Mouse (Mus musculus) ES-E14 (cell line): ENCODE measurements around the gene Ephb1. TPM values are rescaled to one million over a fixed set of nuclear protein-coding genes. Genes with fewer than 3 reads are reported as not detected.

Experiments used
- DNase-seq: peaks from one replicate; pipeline ENCODE4 v3.0.0-alpha.2; 2013; ENCODE audit warnings: low read depth, low spot score
- H3K27ac ChIP-seq: 2 replicates; pipeline ENCODE4 v1.5.1; 2012; ENCODE audit warnings: low read depth, mild to moderate bottlenecking, low read length, moderate library complexity, mixed read lengths; ENCODE audit not compliant: poor library complexity, insufficient read depth, severe bottlenecking
- H3K36me3 ChIP-seq: 2 replicates; pipeline ENCODE4 v1.6.1; 2012; ENCODE audit warnings: mild to moderate bottlenecking, low read length, moderate library complexity, mixed read lengths; ENCODE audit not compliant: control insufficient read depth, poor library complexity, insufficient read depth, severe bottlenecking
- H3K4me1 ChIP-seq, 2 experiments: fragments of 150-350 bp in 1 of 2; sonication (generic) in 1 of 2; 2 replicates each; pipeline ENCODE4 v1.6.1; 2012; ENCODE audit warnings: low read length in 2 of 2, mild to moderate bottlenecking in 1 of 2, mixed read lengths in 1 of 2; ENCODE audit not compliant: control insufficient read depth in 2 of 2, insufficient read depth in 2 of 2, poor library complexity in 1 of 2
- H3K4me3 ChIP-seq, 2 experiments: fragments of 150-350 bp in 1 of 2; sonication (generic) in 1 of 2; 2 replicates each; pipeline ENCODE4 v1.5.1; 2012; ENCODE audit warnings: low read length in 2 of 2, low read depth in 1 of 2, mild to moderate bottlenecking in 1 of 2, mixed read lengths in 1 of 2; ENCODE audit not compliant: insufficient read depth in 1 of 2, poor library complexity in 1 of 2, severe bottlenecking in 1 of 2
- H3K9ac ChIP-seq: 2 replicates; pipeline ENCODE4 v1.6.1; 2012; ENCODE audit warnings: low read depth, mild to moderate bottlenecking, low read length, mixed read lengths; ENCODE audit not compliant: poor library complexity, insufficient read depth, severe bottlenecking
- H3K9me3 ChIP-seq: fragments of 150-350 bp; sonication (generic); 2 replicates; pipeline ENCODE4 v1.6.1; 2012; ENCODE audit warnings: low read depth, mild to moderate bottlenecking, low read length; ENCODE audit not compliant: control insufficient read depth, insufficient read depth
- CHD2 ChIP-seq: IDR thresholded peaks from 2 replicates; pipeline ENCODE4 v1.6.1; 2014; ENCODE audit warnings: mild to moderate bottlenecking, low read depth, low read length, inconsistent platforms
- HCFC1 ChIP-seq: IDR thresholded peaks from 2 replicates; pipeline ENCODE4 v1.6.1; 2012; ENCODE audit warnings: low read length, inconsistent platforms, borderline replicate concordance; ENCODE audit not compliant: insufficient read depth
- MAFK ChIP-seq: IDR thresholded peaks from 2 replicates; pipeline ENCODE4 v1.6.1; 2014; ENCODE audit warnings: mild to moderate bottlenecking, low read depth, low read length, inconsistent platforms; ENCODE audit not compliant: insufficient read depth
- ZC3H11A ChIP-seq: IDR thresholded peaks from 2 replicates; pipeline ENCODE4 v1.6.1; 2012; ENCODE audit warnings: low read depth, mild to moderate bottlenecking, inconsistent platforms, low read length, borderline replicate concordance
- ZNF384 ChIP-seq: IDR thresholded peaks from 2 replicates; pipeline ENCODE4 v1.6.1; 2012; ENCODE audit warnings: low read depth, low read length, inconsistent platforms
- in situ Hi-C, 2 experiments: fragments of 600-800 bp; cut with MboI; formaldehyde crosslinking; loops; one replicate each; pipeline ENCODE4 v1.15.1; 2025; ENCODE audit warnings: low sequenced_read_pairs in 2 of 2, inconsistent platforms in 1 of 2; ENCODE audit not compliant: unreplicated experiment in 2 of 2
- total RNA-seq: library from RNA; depleted of rRNA; stranded (reverse); fragments of 300-350 nt; gene quantifications from 2 replicates; pipeline ENCODE4 v1.2.3, GENCODE M21; 2012

Ephb1 gene
- total RNA-seq, 1 experiment, result 0.27 TPM

DNA sequence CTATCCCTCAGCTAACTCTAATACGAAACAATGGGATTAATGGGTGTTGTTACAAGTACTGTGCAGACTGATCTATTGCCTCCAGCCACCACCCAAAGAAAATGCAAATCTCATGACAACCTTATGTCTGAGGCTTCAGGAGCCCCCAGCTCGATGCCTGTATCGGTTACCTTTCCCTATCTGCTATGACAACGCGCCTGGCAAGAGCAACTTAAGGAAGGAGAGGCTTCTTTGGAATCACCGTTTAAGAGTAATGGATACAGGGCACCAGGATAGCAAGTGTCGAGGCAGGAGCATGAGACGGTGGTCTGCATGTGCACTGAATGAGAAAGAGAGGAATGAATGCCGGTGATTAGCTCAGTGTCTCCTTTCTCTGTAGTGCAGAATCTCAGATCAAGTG lies 32.3 kb upstream of the Ephb1 start:
- Histone ChIP-seq H3K9me3 (no peaks in the 10 kb centered on the region), H3K4me1 (no peaks in the 10 kb centered on the region), H3K9ac (no peak overlapping the region), H3K27ac (no peak overlapping the region), H3K4me3 (no peak overlapping the region), H3K36me3 (no peaks in the 10 kb centered on the region)
- in situ Hi-C loops, result no loop called here
- TF ChIP-seq CHD2 (no peak), ZNF384 (no peak), MAFK (no peak), ZC3H11A (no peak), HCFC1 (no peak)
- DNase-seq, result no peak

DNA sequence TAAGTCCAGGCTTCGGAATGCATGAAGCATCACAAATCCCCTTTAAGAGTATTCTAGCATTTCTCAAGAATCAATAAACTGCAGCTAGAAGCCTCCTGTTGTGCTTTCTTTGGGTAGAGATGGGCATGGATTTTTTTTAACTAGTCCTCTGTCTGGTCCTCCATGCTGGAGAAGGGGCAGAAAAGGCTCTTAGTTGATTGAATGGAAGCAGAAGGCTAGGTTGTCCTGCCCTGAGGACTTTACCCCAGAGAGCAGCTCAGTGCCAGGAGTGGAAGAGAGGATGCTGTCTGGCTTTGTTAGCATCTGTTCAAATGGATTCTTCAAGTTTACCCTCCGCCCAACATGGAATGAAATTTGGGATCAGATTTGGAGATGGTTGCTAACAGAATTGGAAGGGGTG lies 25.7 kb upstream of the Ephb1 start:
- no peak for DNase-seq
- H3K27ac ChIP-seq, result no peak overlapping the region
- H3K4me3 ChIP-seq, result no peak overlapping the region
- no peak for TF ChIP-seq ZC3H11A
- no peak for TF ChIP-seq HCFC1
- no peak for TF ChIP-seq ZNF384
- no peak for TF ChIP-seq CHD2
- no peak for TF ChIP-seq MAFK
- in situ Hi-C loops, result no loop called here
- H3K9me3 ChIP-seq, result no peaks in the 10 kb centered on the region
- H3K9ac ChIP-seq, result no peak overlapping the region
- no peaks in the 10 kb centered on the region for H3K4me1 ChIP-seq
- H3K36me3 ChIP-seq, result no peaks in the 10 kb centered on the region

DNA sequence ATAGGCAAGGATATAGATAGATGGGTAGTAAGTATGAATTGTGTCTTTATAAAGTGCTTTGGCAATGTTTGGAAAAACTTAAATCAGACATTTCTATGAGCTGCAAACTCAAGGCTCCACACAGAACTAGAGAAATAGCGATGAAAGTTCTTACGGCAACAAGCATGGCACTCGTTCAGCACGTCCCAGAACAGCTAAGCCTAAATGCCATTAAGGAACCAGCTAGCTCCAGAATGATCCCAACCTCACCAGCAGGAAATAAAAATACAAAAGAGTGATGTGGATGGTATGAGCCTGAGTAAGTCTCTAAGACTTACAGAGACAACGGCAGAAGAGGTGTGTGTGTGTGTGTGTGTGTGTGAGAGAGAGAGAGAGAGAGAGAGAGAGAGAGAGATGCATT lies 20.2 kb upstream of the Ephb1 start:
- no peak for DNase-seq
- no peaks in the 10 kb centered on the region for H3K4me1 ChIP-seq
- TF ChIP-seq MAFK (no peak), ZNF384 (no peak), CHD2 (no peak), HCFC1 (no peak), ZC3H11A (no peak)
- no peak overlapping the region for H3K4me3 ChIP-seq
- in situ Hi-C loops, result loop anchor here (25.0 kb wide), 1 partner anchor 1062 kb away; no protein-coding TSS in a partner anchor
- H3K9ac ChIP-seq, result no peak overlapping the region
- H3K9me3 ChIP-seq, result no peaks in the 10 kb centered on the region
- H3K27ac ChIP-seq, result no peak overlapping the region
- H3K36me3 ChIP-seq, result no peaks in the 10 kb centered on the region

DNA sequence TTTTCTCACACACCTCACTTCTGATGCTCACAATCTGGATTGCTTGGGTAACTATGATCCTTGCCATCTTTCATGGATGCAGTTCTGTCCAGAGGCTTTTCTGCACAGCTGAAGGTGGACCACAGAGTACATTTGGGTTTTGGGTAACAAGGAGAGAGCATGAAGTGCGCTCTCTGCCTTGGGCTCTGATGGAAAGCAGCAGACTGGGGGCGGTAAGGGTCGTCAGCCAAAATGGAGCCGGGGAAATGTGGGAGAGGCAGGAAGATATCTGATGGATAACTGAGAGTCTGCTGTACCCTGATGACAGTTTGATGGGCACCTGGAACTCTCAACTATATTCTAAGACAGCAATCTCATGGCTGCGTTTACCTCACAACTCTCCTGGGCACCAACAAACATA lies 19.4 kb upstream of the Ephb1 start:
- no peak for DNase-seq
- no peak for TF ChIP-seq CHD2
- TF ChIP-seq MAFK, result no peak
- TF ChIP-seq ZNF384, result no peak
- no peak for TF ChIP-seq ZC3H11A
- TF ChIP-seq HCFC1, result no peak
- in situ Hi-C loops, result loop anchor here (25.0 kb wide), 1 partner anchor 1062 kb away; no protein-coding TSS in a partner anchor

DNA sequence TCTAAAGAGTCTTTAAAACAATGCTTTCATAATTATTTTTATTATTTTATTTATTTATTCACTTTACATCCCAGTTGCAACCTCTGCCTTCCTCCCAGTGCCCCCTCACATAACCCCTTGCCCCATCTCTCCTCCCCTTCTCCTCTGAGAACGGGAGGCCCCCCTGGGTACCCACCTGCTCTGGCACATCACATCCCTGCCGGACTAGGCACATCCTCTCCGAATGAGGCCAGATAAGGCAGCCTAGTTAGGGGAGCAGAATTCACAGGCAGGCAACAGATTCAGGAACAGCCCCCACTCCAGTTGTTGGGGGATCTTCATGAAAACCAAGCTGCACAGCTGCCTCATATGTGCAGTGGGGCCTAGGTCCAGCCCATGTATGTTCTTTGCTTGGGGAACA lies 17.4 kb upstream of the Ephb1 start:
- Histone ChIP-seq H3K9ac (no peak overlapping the region), H3K9me3 (no peaks in the 10 kb centered on the region), H3K36me3 (no peaks in the 10 kb centered on the region), H3K4me1 (no peaks in the 10 kb centered on the region), H3K4me3 (no peak overlapping the region), H3K27ac (no peak overlapping the region)
- TF ChIP-seq MAFK (no peak), ZNF384 (no peak), CHD2 (no peak), ZC3H11A (no peak), HCFC1 (no peak)
- DNase-seq, result no peak
- in situ Hi-C loops, result loop anchor here (25.0 kb wide), 1 partner anchor 1060 kb away; no protein-coding TSS in a partner anchor

More for the DNA sequence above, 19.4 kb upstream of the Ephb1 start:
- H3K4me1 ChIP-seq, result no peaks in the 10 kb centered on the region
- no peak overlapping the region for H3K9ac ChIP-seq
- no peaks in the 10 kb centered on the region for H3K9me3 ChIP-seq
- no peaks in the 10 kb centered on the region for H3K36me3 ChIP-seq
- H3K4me3 ChIP-seq, result no peak overlapping the region
- H3K27ac ChIP-seq, result no peak overlapping the region
